Mouse (Mus musculus): Measurements from ENCODE around the gene Kdm2b.

The Kdm2b gene

GRCm38 (mm10) chr5:122989551-122990330 lies at the start of gene Kdm2b:
Kdm2b (minus strand) TSS chr5:122989823.
- no peak for DNase-seq

- DNase-seq, result peak; percentile 79 to 80
Measured at GRCm38 (mm10) chr5:123039120-123039752, 49.6 kb upstream of the Kdm2b start.

GRCm38 (mm10) chr5:123038115-123038514 lies 48.5 kb upstream of the Kdm2b start:
- no peak for DNase-seq

DNA sequence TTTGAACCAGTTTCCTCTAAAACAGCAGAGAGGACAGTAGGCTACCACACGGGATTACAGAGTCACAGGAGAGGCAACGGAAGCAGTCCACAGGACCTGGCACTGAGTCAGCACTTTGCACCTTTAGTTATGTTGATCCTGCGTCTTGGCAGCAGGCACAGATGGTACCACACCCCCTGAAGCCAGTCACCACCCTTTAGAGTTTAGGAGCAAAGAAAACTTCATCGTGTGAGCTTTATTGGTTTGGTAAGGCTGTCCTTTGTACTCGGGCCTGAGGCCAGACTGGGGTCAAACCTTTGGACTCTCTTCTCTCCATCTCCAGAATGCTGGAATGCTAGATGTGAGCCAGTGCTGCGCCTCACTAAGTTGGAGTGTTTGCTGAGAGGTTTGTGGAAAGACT lies 45.9 kb upstream of the Kdm2b start:
- no peak for DNase-seq

GRCm38 (mm10) chr5:123035089-123035488 lies 45.5 kb upstream of the Kdm2b start:
- no peak for DNase-seq

- DNase-seq, result no peak
Measured at GRCm38 (mm10) chr5:123033646-123034160, 44.1 kb upstream of the Kdm2b start.

DNA sequence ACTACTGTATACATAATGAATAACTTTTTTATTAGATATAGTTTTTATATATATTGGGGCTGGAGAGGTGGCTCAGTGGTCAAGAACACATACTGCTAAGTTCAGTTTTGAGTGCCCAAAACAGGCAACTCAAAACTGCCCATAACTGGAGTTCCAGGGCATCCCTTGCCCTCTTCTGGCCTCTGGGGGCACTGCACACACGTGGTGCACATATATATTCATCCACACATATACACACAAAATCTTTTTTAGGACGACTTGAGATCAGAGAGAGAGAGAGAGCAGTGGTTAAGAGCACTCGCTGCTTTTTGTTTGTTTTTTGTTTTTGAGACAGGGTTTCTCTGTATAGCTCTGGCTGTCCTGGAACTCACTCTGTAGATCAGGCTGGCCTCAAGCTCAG lies 41.7 kb upstream of the Kdm2b start:
- no peak for DNase-seq

GRCm38 (mm10) chr5:123029729-123030128 lies 40.1 kb upstream of the Kdm2b start:
- no peak for DNase-seq

GRCm38 (mm10) chr5:123027436-123027835 lies 37.8 kb upstream of the Kdm2b start:
- no peak for DNase-seq

DNA sequence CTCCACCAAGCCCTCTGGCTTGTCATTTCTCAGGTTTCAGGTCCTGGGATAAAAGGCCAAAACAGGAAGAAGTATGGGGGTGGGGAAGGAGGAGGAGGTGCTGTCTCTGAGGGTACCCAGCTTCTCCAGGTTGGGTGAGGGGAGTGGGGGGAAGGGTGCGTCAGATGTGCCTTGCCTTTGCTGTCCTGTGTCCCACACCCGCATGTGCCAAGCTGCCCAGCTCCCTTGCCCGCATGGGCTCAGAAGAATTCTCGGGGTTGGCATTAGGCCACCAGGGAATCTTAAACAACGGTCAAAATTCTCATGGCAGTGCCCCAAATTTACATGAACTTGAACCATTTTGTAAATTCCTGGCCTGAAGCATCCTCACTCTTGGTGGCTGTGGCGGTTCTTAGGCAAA lies 36.8 kb upstream of the Kdm2b start:
- DNase-seq, result no peak

DNA sequence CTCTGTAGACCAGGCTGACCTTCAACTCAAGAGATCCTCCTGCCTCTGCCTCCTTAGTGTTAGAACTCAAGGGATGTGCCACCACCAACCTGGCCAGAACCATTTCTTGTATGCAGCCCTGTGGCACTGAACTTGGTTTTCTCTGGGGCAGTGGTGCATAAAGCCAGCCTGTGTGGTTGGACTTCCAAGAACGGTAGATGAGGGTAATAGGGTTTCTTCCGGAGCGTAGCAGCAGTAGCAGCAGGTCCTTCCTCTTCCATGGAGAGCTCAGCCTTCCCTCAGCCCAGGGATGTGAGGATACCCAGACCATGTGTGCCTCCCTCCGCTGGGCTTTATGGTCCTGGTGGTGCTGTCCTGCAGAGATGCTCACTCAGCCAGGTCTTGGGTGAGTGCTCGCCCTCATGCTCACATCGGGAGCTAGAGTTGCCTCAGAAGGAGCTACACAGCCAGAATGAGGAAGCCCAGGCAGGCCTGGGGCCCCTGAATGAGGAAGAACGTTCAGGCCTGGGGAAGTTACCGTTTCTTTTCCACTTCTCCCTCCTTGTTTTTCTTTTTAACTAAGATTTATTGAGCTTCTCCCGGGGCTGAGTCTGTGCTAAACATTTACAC lies 35.4 kb upstream of the Kdm2b start:
- no peak for DNase-seq

DNA sequence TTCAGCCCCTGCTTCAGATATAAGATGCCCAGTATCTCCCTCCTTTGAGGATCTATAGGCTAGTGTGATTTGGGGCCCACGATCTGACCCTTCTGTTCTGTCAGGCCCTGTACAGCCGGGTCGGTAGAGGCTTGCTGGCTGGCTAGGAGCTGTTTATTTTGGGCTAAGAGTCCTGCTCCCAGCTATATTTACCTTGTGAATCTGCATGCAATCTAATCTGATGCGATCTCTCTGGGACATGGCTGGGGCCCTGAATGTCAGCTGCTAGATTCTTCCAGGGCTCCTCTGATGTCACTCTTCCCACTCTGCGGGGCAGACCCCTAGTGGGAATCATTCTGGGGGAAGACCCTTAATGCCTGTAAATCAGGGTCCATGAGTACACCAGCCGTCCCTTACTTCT lies 34.7 kb upstream of the Kdm2b start:
- DNase-seq, result no peak

- DNase-seq, result no peak
Measured at GRCm38 (mm10) chr5:123023049-123023448, 33.4 kb upstream of the Kdm2b start.

GRCm38 (mm10) chr5:123021438-123021837 lies 31.8 kb upstream of the Kdm2b start:
- DNase-seq, result no peak

- no peak for DNase-seq
Measured at GRCm38 (mm10) chr5:123020426-123020825, 30.8 kb upstream of the Kdm2b start.

- DNase-seq, result no peak
Measured at GRCm38 (mm10) chr5:123019336-123020016, 29.9 kb upstream of the Kdm2b start.

- DNase-seq, result no peak
Measured at GRCm38 (mm10) chr5:123017504-123017903, 27.9 kb upstream of the Kdm2b start.

DNA sequence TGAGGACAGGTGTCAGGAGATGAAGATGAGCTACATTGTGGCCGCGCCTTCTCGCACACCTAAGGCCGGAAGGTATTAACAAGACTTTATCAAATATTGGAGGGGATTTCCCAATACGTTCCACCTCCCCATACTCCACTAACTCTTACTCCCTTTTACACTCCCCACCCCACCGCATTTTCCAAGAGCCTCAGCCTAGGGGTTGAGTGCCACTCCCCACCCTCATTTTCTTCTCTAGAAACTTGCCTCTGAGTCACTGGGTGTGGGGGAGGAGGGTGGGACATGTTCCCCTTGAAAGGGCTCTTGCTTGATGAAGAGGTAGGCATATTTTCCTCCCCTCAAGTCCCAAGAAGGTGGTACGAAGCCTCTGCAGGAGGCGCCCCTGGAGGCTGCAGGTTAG lies 26.3 kb upstream of the Kdm2b start:
- no peak for DNase-seq

DNA sequence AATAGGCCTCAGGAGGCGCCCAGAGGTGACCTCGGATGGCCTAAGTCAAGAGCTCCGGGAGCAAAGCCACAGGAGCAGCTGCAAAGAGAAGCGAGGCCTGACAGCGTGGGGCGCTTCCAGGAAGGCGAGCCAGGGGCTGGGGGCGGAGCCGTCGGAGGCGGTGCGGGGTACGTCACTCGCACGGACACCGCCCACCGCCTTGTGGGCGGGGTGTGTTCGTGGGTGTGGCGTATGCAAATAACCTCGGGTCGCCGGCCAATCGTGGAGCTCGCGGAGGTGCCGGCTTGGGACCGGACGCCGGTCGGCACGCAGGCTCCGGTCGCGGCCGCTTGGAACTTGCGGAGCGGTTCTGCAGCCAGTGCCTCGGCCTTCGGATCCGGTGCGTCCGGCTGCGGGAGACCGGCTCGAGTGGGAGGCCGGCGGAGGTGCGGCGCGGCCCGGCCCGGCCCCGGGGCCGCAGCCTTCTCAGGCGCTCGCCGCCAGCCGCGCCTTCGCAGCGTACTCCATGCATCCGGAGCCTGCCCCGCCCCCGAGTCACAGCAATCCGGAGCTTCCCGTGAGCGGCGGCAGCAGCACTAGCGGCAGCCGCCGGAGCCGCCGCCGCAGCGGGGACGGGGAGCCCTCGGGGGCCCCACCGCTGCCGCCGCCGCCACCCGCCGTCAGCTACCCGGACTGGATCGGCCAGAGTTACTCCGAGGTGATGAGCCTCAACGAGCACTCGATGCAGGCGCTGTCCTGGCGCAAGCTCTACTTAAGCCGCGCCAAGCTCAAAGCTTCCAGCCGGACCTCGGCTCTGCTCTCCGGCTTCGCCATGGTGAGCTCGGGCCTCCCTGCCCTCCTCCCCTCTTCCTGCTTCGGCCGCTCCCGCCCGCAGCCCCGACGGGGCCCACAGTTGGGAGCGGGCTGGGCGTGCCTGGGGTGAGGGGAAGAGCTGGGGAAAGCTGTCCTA lies 25.4 kb upstream of the Kdm2b start, which contains the start of gene Orai1:
Orai1 (plus strand) TSS at position 322 of the 949 bp plus-strand sequence.
- DNase-seq, result peak; percentile 97

DNA sequence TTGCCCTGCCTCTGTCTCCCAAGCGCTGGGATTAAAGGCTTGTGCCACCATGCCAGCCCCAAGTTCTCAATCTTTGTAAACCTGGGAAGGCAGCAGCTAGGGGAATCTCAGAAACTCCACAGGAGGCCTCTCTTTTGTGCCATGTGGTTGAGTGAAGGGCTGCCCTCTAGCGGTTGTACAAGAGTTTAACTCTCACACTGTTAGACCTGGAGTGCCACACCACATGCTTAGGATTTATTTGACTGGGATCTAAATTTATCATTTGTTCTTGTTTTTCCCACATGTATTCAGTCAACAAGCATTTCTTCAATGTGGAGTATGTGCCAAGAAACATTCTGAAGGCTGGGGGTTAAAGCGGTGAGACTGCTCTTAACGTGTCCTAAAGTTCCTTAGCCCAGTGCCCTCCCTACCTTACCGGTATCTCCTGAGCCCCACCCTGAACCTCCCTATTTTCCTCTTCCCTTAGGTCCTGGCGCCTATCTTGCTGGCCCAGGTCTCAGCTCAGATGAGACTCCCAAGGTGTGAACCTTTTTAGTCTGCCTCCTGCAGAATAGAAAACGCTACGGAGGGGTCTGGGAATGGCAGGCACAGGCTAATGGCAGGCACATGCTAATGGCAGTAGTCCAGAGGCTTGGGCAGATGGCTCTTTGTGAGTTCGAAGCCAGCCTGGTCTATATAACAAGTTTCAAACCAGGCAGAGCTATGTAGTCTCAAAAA lies 24.1 kb upstream of the Kdm2b start:
- peak; percentile 31 to 56 for DNase-seq

DNA sequence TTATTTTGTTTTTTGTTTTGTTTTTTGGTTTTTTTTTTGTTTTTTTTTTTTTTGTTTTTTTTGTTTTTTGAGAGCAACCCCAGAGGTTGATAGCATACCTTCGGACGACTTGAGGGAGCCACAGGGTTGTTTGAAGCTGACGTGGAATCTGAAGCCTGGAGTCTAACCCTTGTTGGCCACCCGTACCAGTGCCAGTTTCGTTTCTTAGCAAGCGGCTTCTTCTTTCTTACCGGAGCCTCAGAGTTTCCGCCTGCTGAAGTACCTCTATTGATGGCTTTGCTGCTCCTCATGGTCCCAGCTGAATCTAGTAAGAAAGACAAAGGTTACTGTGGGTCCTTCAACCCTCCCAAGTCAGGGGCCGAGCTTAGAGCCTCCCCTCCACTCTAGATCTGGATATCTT lies 22.1 kb upstream of the Kdm2b start:
- no peak for DNase-seq

All from thymus, adult 18-20 months (tissue).